Mouse (Mus musculus): ENCODE data around the gene Mt2.

- TF ChIP-seq CTCF (IDR thresholded peaks at IDR 0.05; ENCODE audit: insufficient read depth, low read length) (no peak), POLR2A (IDR thresholded peaks at IDR 0.05; ENCODE audit: borderline replicate concordance, extremely low read depth, low read depth, low read length) (no peak)
Observed at GRCm38 (mm10) chr8:94187290-94188002, 15.0 kb downstream of the Mt2 start.

All from lung, adult 2 months (tissue).